Mouse (Mus musculus) kidney, postnatal 14 days (tissue): ENCODE measurements around the gene Cnbp.
A peak's percentile ranks its signal among the peaks of the same experiment; 100 is the strongest.

Experiments used
- DNase-seq: peaks from one replicate; pipeline ENCODE4 v3.0.0; 2022; ENCODE audit warnings: mixed read lengths

The Cnbp gene

DNA sequence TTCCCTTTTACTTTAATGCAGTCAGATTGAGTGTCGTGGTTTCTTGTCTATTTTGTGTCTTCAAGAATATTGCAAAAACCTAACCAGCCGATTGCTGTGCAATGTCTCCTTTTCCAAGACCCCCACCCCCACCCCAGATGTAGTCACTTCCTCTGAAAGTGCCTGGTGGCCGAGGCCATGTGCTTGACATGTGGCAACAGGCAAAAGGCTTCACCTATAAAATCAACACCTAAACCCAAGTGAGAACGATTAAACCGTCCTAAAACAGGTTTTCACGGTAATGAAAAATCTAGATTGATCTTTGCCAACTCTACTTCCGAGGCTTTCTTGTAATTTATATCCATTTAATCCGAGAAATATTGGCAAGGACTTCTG lies 1.1 kb downstream of the Cnbp start:
- DNase-seq, result no peak

- peak; percentile 24 for DNase-seq
These were observed 4.1 kb downstream of the Cnbp start for GRCm38 (mm10) chr6:87846813-87847212.

GRCm38 (mm10) chr6:87845031-87845695 lies 5.7 kb downstream of the Cnbp start:
- no peak for DNase-seq

DNA sequence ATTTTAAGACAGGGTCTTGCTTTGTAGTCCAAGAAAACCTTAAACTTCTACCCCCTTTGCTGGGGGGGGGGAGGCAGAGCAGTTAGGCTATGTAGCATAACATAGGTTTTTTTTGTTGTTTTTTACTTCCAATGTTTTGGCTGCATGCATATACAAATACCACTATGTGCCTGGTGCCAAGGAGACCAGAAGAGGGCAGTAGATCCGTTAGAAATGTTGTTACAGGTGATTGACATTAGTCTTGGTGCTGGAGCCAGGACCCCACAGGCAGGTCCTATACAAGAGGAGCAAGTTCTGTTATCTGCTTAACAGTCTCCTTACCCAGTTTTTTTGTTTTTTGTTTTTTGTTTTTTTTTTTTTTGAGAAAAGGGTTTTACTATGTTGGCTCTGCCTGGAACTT lies 8.7 kb downstream of the Cnbp start:
- DNase-seq, result no peak

DNA sequence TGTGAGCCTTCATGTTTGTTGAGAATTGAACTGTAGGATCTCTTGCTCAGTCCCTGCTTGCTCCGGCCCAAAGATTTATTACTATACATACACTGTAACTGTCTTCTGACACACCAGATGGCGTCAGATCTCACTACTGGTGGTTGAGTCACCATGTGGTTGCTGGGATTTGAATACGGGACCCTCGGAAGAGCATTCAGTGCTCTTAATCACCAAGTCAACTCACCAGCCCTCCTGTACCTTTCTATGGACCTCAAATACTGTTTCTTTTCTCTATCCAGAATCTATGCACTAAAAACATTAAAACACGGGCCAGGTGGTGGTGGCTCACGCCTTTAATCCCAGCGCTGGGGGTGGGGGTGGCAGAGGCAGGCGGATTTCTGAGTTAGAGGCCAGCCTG lies 9.3 kb downstream of the Cnbp start:
- DNase-seq, result no peak

DNA sequence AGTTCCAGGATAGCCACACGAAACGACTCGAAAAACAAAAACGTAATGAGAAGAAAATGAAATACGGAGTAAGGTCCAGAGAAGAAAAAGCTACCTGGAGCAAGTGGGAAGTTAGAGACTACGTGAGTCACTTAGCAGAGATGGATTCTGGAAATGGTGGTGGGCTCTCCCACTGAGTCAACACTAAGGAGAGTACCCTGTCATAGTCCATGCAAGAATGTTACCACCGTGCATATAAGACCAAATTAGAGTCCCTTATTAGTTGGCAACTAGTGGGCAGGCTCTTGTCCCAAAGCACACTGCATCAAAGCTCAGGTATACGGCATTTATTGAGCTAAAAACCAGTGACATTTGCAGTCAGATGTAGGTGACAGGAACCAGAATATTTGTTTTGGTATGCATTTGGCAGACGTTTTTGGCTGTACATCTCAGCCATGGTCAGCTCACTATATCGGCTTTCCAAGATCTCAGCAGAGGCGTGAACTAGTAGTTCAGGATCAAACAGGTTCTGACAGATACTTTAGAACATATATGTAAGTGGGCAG lies 11.0 kb downstream of the Cnbp start:
- DNase-seq, result no peak

- peak; percentile 97 for DNase-seq
These were observed 12.2 kb downstream of the Cnbp start, which contains the start of gene Isy1 for GRCm38 (mm10) chr6:87838551-87839197. Gene Isy1 (minus strand): TSS chr6:87838798.

DNA sequence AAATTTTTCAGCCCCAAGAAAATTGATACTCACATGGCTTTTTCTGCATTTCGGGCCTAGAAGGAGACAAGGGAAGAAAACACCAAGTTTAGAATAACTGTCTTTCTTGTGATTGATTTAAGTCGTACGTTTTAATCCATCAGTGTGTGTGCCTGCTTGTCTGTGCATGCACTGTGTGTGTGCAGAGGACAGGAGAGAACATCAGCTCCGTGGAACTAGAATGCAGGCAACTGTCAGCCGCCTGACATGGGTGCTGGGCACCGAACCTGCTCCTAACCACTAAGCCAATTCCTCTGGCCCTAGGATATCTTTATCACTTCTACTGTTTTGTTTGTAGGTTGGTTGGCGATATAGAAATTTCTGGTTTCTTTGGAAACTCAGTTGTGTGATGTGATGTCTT lies 15.2 kb downstream of the Cnbp start, which contains the start of gene Gm45140:
Gm45140 (minus strand) TSS at position 101 of the 400 bp plus-strand sequence.
- DNase-seq, result no peak

- DNase-seq, result no peak
These were observed 30.5 kb downstream of the Cnbp start for GRCm38 (mm10) chr6:87820366-87820765.

DNA sequence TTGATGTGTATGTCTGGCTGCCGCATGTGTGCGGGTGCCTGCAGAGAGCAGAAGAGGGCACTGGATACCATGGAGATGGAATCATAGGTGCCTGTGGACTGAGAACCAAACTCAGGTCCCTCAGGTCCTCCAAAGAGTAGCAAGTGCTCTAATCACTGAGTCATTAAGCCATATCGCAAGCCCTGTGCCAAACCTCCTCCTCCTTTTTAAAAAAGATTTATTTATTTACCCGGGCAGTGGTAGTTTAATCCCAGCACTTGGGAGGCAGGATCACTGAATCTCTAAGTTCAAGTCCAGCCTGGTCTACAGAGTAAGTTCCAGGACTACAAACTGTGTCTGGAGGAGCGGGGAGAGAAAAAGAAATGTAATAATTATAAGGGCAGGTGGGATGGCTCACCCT lies 36.4 kb downstream of the Cnbp start:
- DNase-seq, result no peak

GRCm38 (mm10) chr6:87812656-87813055 lies 38.2 kb downstream of the Cnbp start:
- DNase-seq, result no peak

- DNase-seq, result peak; percentile 97
These were observed 39.1 kb downstream of the Cnbp start, which contains the start of gene Rab43 for GRCm38 (mm10) chr6:87811675-87812338. Gene Rab43 (minus strand): TSS chr6:87812164.

DNA sequence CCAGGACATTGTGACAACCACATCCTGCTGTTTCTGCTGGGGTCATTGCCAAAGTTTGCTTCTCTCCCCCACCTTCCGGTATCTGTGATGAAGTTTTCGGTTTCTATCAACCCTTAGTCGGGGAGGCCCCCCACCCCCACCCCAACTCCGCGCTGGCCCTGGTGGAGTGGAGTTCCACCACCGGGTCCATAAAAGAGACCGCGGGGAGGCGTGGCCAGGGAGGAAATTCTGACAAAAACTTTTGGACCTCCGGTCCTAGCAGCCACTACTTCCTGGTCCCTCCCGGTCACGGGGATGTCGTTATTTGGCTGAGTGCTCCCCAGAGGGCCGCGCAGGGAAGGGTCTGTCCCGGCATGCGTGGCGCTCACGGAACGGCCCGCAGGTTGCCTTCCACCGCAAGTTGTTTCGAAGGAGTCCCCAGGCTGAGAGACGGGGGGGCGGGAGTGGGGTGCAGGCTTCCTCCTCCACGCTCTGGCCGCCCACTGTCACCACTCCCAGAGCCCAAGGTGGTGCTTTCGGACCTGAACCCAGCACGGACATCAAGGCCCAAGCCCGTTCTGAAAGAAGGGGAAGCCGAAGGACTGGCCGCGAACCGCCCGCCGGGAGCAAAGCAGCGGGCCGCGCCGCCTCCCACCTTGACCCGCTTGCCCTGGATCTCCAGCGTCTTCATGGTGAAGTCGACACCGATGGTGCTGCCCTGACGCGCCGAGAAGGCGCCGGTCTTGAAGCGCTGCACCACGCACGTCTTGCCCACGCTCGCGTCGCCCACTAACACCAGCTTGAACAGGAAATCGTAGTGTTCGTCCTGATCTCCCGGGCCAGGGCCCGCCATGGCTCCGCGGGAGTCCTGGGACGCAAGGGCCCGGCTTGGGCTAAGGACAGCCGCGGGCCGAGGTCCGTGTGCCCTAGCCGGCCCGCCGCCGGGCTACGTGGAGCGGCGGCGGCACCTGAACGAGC lies 39.9 kb downstream of the Cnbp start:
- DNase-seq, result peak; percentile 86

DNA sequence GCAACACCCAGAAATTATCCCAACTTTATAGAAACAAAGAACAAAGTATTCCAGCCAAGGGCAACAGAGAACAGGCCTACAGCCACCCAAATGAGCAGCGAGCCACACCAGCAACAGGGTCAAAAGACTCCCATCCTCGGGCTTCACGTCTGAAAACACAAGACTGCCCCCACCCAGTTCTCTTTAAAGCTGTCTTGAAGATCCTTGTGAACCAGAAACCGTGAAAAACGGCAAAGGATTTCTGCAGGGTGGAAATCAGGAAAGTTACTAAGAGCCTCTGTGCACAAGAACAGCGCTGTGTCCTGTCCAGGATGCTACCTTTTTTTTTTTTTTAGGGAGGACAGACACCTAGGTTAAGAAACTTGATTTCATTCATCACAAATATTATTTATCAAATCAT lies 40.6 kb downstream of the Cnbp start:
- DNase-seq, result no peak

DNA sequence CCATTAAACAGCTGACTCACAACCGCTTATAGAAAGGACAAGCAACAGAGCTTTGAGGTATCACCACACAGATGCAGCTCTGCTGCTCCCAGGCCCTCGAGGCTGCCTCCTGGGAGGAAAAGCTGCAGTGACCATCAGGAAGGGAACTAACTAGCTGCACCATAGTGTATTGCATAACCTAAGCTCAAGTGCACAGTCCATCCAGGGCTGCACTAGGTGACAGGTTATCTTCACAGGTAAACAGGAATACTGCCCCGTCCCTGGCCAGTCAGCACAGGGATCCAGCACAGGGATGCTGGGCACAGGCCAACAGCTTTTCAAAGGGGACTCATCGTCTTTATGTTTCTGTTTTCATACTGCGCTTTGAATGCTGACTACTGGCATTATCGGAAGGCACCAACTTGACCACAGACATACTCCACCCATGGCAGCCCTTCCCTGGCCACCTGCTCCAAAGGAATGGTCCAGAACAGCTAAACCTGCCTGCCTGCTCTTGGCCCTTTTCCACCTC lies 41.2 kb downstream of the Cnbp start:
- no peak for DNase-seq

DNA sequence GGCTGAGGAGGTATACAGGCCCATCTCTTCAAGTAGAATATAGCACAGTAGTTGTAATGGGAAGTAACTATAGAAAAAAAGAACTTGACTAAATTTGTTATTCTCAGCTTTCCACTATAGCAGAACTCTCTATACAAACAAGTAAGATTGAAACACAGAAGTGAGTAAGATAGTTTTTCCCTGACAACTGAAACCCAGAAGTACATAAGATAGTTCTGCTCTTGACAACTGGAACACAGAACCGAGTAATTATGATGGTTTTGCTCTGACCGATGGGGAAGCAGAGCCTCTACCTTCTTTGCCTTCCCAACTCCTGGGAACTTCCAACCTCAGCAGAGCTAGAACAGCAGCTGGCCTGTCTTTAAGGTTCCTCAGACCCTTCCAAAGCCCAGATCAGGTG lies 41.8 kb downstream of the Cnbp start:
- no peak for DNase-seq

GRCm38 (mm10) chr6:87808521-87808920 lies 42.4 kb downstream of the Cnbp start:
- DNase-seq, result no peak

- DNase-seq, result no peak
These were observed 43.0 kb downstream of the Cnbp start for GRCm38 (mm10) chr6:87807735-87808440.

DNA sequence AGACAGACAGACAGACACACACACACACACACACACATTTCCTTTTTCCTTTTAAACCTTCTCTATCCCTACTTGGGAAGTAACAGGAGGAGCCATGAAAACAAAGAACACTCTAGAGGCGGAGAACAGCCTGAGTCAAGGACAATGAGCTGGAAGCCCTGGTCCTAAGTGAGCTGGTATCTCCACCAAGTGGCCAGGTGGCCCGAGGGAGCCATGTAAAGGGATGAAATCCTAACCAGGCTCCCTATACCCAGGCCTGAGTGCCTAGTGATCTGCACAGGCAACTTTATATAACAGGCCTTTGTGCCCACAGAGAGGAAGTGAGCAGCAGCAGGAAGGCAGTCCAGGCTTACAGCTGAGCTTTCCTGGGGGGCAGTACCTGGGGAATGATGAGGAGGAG lies 44.0 kb downstream of the Cnbp start:
- no peak for DNase-seq

DNA sequence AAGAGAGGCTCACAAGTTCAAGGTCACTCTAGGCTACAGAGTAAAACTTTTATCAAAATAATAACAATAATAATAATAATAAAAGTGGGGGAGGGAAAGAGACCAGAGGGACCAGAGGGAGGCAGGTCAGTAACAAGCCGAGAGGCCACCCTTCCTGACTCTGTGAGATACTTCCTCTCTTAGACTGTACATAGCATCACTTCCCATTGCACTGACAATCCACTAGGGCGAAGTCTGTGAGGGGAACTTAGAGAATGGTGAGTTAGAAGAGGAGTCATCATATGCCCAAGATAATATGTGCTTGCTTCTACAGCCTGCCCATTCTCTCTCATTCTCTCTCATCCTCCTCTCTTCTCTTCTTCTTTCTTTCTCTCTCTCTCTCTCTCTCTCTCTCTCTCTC lies 44.9 kb downstream of the Cnbp start:
- no peak for DNase-seq

- no peak for DNase-seq
These were observed 45.5 kb downstream of the Cnbp start for GRCm38 (mm10) chr6:87805448-87805847.

- no peak for DNase-seq
These were observed 46.0 kb downstream of the Cnbp start for GRCm38 (mm10) chr6:87804886-87805285.
